Mouse (Mus musculus) olfactory bulb, adult 2 months (tissue): ENCODE measurements around the gene Mical1. TPM values are rescaled to one million over a fixed set of nuclear protein-coding genes. Genes with fewer than 3 reads are reported as not detected.

Experiments
- H3K27ac ChIP-seq: fragments of 200-500 bp; 2 replicates; pipeline ENCODE4 v1.5.1; 2012; ENCODE audit warnings: low read depth, low read length; ENCODE audit not compliant: insufficient read depth
- H3K4me1 ChIP-seq: fragments of 200-500 bp; 2 replicates; pipeline ENCODE4 v1.6.1; 2012; ENCODE audit warnings: low read length; ENCODE audit not compliant: control insufficient read depth, insufficient read depth
- H3K4me3 ChIP-seq: fragments of 200-500 bp; 2 replicates; pipeline ENCODE4 v1.5.1; 2012; ENCODE audit warnings: mild to moderate bottlenecking, low read depth, low read length, moderate library complexity; ENCODE audit not compliant: insufficient read depth
- CTCF ChIP-seq: fragments of 200-500 bp; IDR thresholded peaks from 2 replicates; pipeline ENCODE4 v1.5.1; 2012; ENCODE audit warnings: low read depth, mild to moderate bottlenecking, low read length, moderate library complexity; ENCODE audit not compliant: insufficient read depth
- POLR2A ChIP-seq: fragments of 200-500 bp; IDR thresholded peaks from 2 replicates; pipeline ENCODE4 v1.6.1; 2012; ENCODE audit warnings: mild to moderate bottlenecking, low read depth, low read length, moderate library complexity; ENCODE audit not compliant: insufficient read depth
- WGBS: fragments of 180-500 bp; shearing (Covaris S2); methylation state at CpG from one replicate; pipeline ENCODE4 v1.1.7; 2018; 5-methylcytosine and 5-hydroxymethylcytosine counted together
- polyA plus RNA-seq: library from polyadenylated mRNA; stranded (reverse); fragments of >200 nt; gene quantifications from 2 replicates; pipeline ENCODE4 v1.2.4, GENCODE M21; 2012; ENCODE audit warnings: low replicate concordance; ENCODE audit not compliant: missing spikeins, insufficient read depth, insufficient read length

Gene Mical1
- polyA plus RNA-seq, 1 experiment: not detected

DNA sequence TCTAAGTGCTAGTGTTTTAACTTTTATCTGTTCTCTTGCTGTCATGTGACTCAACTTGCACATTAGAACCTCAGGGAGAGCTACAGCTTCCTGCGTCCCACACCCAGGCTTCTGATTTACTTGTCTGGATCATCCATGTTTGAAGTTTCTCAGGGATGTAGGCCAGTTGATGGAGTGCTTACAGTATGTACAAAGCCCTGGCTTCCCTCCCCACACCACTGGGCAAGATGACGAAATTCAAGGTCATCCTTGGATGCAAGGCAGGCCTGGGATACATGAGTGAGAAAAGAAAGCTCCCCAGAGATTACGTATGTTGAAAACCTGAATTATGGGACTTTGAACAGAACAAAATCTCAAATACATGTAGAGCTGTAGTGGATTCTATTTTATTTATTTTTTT lies 23.3 kb upstream of the Mical1 start:
- Histone ChIP-seq H3K27ac (no peak overlapping the region), H3K4me1 (peaks cover 14% of the 10 kb centered on the region), H3K4me3 (no peak overlapping the region)
- TF ChIP-seq CTCF: no peak
- TF ChIP-seq POLR2A: no peak
- WGBS: 96% methylated on average over 3 of the region's 3 CpGs

DNA sequence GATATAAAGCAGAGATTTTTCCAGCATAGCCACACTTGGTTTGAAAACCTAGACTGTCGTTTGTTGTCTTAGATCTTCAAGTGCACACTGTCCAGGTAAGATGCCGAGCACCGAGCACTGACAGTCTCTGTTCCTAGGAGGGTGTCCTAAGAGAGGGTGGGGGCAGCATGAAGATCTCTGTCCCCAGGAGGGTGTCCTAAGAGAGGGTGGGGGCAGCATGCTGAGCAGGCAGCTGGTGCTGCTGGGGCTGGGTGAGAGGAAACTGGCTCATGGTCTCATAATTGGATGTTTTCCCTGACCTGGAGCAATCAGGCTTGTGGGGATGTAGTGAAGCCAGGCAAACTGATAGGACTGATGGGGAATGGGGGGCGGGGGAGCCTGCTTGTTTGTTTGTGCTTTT lies 16.1 kb upstream of the Mical1 start:
- 89% methylated on average over 4 of the region's 4 CpGs for WGBS
- H3K4me3 ChIP-seq: no peak overlapping the region
- peaks cover 11% of the 10 kb centered on the region for H3K4me1 ChIP-seq
- no peak for TF ChIP-seq CTCF
- no peak for TF ChIP-seq POLR2A
- H3K27ac ChIP-seq: no peak overlapping the region

- H3K27ac ChIP-seq: no peak overlapping the region
- H3K4me3 ChIP-seq: no peak overlapping the region
- TF ChIP-seq CTCF: no peak
- 40% methylated on average over 2 of the region's 2 CpGs for WGBS
- peaks cover 11% of the 10 kb centered on the region for H3K4me1 ChIP-seq
Observed at GRCm38 (mm10) chr10:41460501-41460900, 15.6 kb upstream of the Mical1 start.

GRCm38 (mm10) chr10:41461057-41461722 lies 14.9 kb upstream of the Mical1 start:
- H3K27ac ChIP-seq: no peak overlapping the region
- no peak overlapping the region for H3K4me3 ChIP-seq
- TF ChIP-seq CTCF (no peak), POLR2A (no peak)
- 80% methylated on average over 3 of the region's 3 CpGs for WGBS
- H3K4me1 ChIP-seq: peaks cover 11% of the 10 kb centered on the region

GRCm38 (mm10) chr10:41464401-41464955 lies 11.6 kb upstream of the Mical1 start:
- WGBS: 42% methylated on average over 15 of the region's 15 CpGs

DNA sequence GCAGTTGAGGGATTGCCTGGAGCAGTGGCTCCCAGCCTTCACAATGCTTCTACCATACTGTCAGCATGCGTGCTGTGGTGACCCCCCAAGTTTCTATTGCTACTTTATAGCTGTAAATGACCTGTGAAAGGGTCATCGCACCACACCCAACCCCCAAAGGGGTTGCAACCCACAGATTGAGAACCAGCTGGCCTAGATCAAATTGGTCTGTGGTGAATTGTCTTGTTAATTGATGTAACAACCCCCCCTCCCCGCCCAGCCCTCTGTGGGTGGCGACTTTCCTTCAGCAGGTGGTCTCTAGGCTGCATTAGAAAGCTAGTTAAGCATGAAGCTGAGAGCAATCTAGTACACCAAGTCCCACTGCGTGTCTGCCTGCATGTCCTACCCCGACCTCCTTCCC lies 8.8 kb upstream of the Mical1 start:
- H3K27ac ChIP-seq: no peak overlapping the region
- whole genome bisulfite sequencing: 55% methylated on average over 6 of the region's 6 CpGs
- TF ChIP-seq CTCF (no peak), POLR2A (no peak)
- H3K4me3 ChIP-seq: no peak overlapping the region
- peaks cover 12% of the 10 kb centered on the region for H3K4me1 ChIP-seq

More at GRCm38 (mm10) chr10:41464401-41464955, 11.6 kb upstream of the Mical1 start:
- Histone ChIP-seq H3K4me1 (peaks cover 14% of the 10 kb centered on the region), H3K27ac (peak overlapping the region; percentile 18), H3K4me3 (no peak overlapping the region)
- TF ChIP-seq POLR2A (no peak), CTCF (no peak)

DNA sequence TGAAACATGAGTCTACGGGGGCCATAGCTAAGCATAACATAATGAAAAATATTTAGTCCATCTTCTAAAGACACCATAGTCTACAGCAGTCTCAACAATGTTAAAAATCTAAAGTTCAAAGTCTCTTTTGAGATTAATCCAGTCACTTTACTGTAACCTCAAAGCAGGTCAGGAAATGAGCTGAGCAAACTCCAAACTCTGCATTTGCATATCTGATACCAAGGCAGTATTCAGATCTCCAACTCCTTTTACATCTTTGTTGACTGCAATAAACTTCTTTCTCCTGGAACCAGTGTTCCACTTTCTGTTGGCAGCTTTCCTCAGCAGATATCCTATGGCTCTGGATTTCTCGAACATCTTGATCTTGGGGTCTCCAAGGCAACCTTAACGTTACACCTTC lies 5.4 kb upstream of the Mical1 start:
- WGBS: 87% methylated on average over 3 of the region's 3 CpGs
- H3K27ac ChIP-seq: no peak overlapping the region
- 0 out of 2 replicates have a peak, but pooled peaks cover 4% of the 10 kb centered on the region for H3K4me1 ChIP-seq
- H3K4me3 ChIP-seq: no peak overlapping the region
- TF ChIP-seq CTCF (no peak), POLR2A (no peak)

GRCm38 (mm10) chr10:41472534-41472933 lies 3.6 kb upstream of the Mical1 start:
- Histone ChIP-seq H3K27ac (no peak overlapping the region), H3K4me3 (no peak overlapping the region), H3K4me1 (peaks cover 18% of the 10 kb centered on the region)
- TF ChIP-seq POLR2A: no peak
- TF ChIP-seq CTCF: no peak

GRCm38 (mm10) chr10:41472962-41473481 lies 3.1 kb upstream of the Mical1 start:
- TF ChIP-seq POLR2A: no peak
- TF ChIP-seq CTCF: no peak
- Histone ChIP-seq H3K27ac (no peak overlapping the region), H3K4me1 (peaks cover 23% of the 10 kb centered on the region), H3K4me3 (no peak overlapping the region)
- WGBS: 87% methylated on average over 5 of the region's 5 CpGs
